Mouse (Mus musculus) midbrain, postnatal 0 days (tissue): ENCODE results near the gene Cldn19. TPM values are rescaled to one million over a fixed set of nuclear protein-coding genes. Genes with fewer than 3 reads are reported as not detected.

Experiments used
- ATAC-seq: fragments of 200-750 bp; cut with Nextera tagmentation; 2 replicates; pipeline ENCODE4 v1.8.0; 2017; ENCODE audit warnings: moderate number of reproducible peaks, mild to moderate bottlenecking, moderate TSS enrichment, moderate library complexity; ENCODE audit not compliant: low FRiP score
- DNase-seq: peaks from one replicate; pipeline ENCODE4 v3.0.0-alpha.2; 2015; ENCODE audit warnings: low spot score
- H3K27ac ChIP-seq: fragments of 300-500 bp; sonication (generic); 2 replicates; pipeline ENCODE4 v1.5.1; 2014; ENCODE audit warnings: low read depth, mild to moderate bottlenecking, low read length, mixed read lengths
- H3K27me3 ChIP-seq: fragments of 300-500 bp; sonication (generic); 2 replicates; pipeline ENCODE4 v1.6.1; 2014; ENCODE audit warnings: low read length, control low read depth, mixed read lengths; ENCODE audit not compliant: insufficient read depth
- H3K36me3 ChIP-seq: fragments of 300-500 bp; sonication (generic); 2 replicates; pipeline ENCODE4 v1.6.1; 2014; ENCODE audit warnings: low read length, control low read depth, mixed read lengths; ENCODE audit not compliant: insufficient read depth
- H3K4me1 ChIP-seq: fragments of 300-500 bp; sonication (generic); 2 replicates; pipeline ENCODE4 v1.6.1; 2014; ENCODE audit warnings: mild to moderate bottlenecking, control low read depth, antibody characterized with exemption, low read length, mixed read lengths; ENCODE audit not compliant: insufficient read depth
- H3K4me2 ChIP-seq: fragments of 300-500 bp; sonication (generic); 2 replicates; pipeline ENCODE4 v1.6.1; 2014; ENCODE audit warnings: low read depth, mild to moderate bottlenecking, low read length, mixed read lengths; ENCODE audit not compliant: poor library complexity, severe bottlenecking
- H3K4me3 ChIP-seq: fragments of 300-500 bp; sonication (generic); 2 replicates; pipeline ENCODE4 v1.5.1; 2014; ENCODE audit warnings: low read depth, mild to moderate bottlenecking, low read length, moderate library complexity
- H3K9ac ChIP-seq: fragments of 300-500 bp; sonication (generic); replicated peaks from 2 replicates; pipeline ENCODE4 v1.6.1; 2014; ENCODE audit warnings: mild to moderate bottlenecking, low read length, moderate library complexity, mixed read lengths; ENCODE audit not compliant: poor library complexity, severe bottlenecking
- H3K9me3 ChIP-seq: fragments of 300-500 bp; sonication (generic); 2 replicates; pipeline ENCODE4 v1.6.1; 2016; ENCODE audit warnings: low read length, control low read depth
- CTCF ChIP-seq: IDR thresholded peaks from 2 replicates; pipeline ENCODE4 v1.5.1; 2016; ENCODE audit warnings: antibody characterized with exemption, mild to moderate bottlenecking
- WGBS: fragments of 180-500 bp; shearing (Covaris S2); extraction: QIAGEN DNeasy Blood & Tissue Kit; methylation state at CpG from one replicate; pipeline ENCODE4 v1.1.7; 2014; 5-methylcytosine and 5-hydroxymethylcytosine counted together
- polyA plus RNA-seq: library from polyadenylated mRNA; unstranded; fragments of >200 nt; fragmentation: Nextera tagmentation; extraction: Ambion mirVana; gene quantifications from 2 replicates; pipeline ENCODE4 v1.2.1, GENCODE M21; 2015
- total RNA-seq: library from RNA; depleted of rRNA; stranded (reverse); fragments of >200 nt; gene quantifications from 2 replicates; pipeline ENCODE4 v1.2.3, GENCODE M21; 2014

Cldn19 gene
- total and polyA plus RNA-seq, 2 experiments from 2014 or later: 0.75 to 2.7 TPM

DNA sequence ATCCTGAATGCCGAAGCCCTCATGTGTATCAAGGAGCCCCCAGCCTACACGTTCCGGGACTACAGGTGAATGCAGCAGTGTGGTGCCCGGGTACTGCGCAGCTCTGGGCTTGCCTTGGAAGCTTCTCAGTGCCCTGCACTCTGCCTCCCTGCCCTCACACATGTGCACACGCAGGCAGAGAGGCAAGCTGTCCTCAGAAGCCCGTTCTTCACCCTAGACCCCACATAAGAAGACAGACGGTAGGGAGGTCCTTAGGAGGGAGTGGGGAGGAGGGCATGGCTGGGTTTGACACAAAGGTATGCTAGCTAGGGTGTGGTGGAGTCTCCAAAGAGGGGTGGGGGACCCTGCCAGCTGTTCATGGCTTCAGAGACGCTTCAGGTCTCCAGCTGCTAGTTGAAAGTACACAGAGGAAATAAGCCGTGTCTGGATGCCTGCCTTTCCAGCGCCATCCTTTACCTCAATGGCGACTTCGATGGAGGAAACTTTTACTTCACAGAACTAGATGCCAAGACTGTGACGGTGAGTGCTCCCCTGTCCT is 8.5 kb upstream of the Cldn19 start:
- Histone ChIP-seq H3K27ac (no peak overlapping the region), H3K9me3 (no peaks in the 10 kb centered on the region), H3K4me1 (no peaks in the 10 kb centered on the region), H3K9ac (no peak overlapping the region), H3K4me3 (no peak overlapping the region), H3K27me3 (no peaks in the 10 kb centered on the region), H3K36me3 (peaks cover 29% of the 10 kb centered on the region), H3K4me2 (no peak overlapping the region)
- no peak for DNase-seq
- ATAC-seq: no peak
- no peak for TF ChIP-seq CTCF
- 71% methylated on average over 14 of the region's 14 CpGs for WGBS

GRCm38 (mm10) chr4:119247462-119248235 is 7.6 kb upstream of the Cldn19 start:
- H3K9ac ChIP-seq: no peak overlapping the region
- H3K4me2 ChIP-seq: no peak overlapping the region
- H3K4me3 ChIP-seq: no peak overlapping the region
- ATAC-seq (peak; percentile 62), DNase-seq (peak; percentile 65)
- H3K9me3 ChIP-seq: no peaks in the 10 kb centered on the region
- TF ChIP-seq CTCF: peak; percentile 79
- WGBS: 21% methylated on average over 13 of the region's 13 CpGs
- H3K27me3 ChIP-seq: no peaks in the 10 kb centered on the region
- H3K4me1 ChIP-seq: no peaks in the 10 kb centered on the region
- peaks cover 20% of the 10 kb centered on the region for H3K36me3 ChIP-seq
- no peak overlapping the region for H3K27ac ChIP-seq

- Histone ChIP-seq H3K4me3 (no peak overlapping the region), H3K4me2 (no peak overlapping the region), H3K27me3 (no peaks in the 10 kb centered on the region), H3K36me3 (peaks cover 17% of the 10 kb centered on the region), H3K4me1 (no peaks in the 10 kb centered on the region), H3K9ac (no peak overlapping the region), H3K9me3 (no peaks in the 10 kb centered on the region), H3K27ac (no peak overlapping the region)
- no peak for ATAC-seq
- WGBS: 67% methylated on average over 11 of the region's 11 CpGs
- no peak for DNase-seq
- TF ChIP-seq CTCF: no peak
Measured at GRCm38 (mm10) chr4:119248407-119248965, 6.7 kb upstream of the Cldn19 start.

- no peaks in the 10 kb centered on the region for H3K9me3 ChIP-seq
- no peak overlapping the region for H3K27ac ChIP-seq
- no peak for TF ChIP-seq CTCF
- no peaks in the 10 kb centered on the region for H3K36me3 ChIP-seq
- ATAC-seq (no peak), DNase-seq (no peak)
- WGBS: 76% methylated on average over 7 of the region's 7 CpGs
- peaks cover 9% of the 10 kb centered on the region for H3K4me1 ChIP-seq
- no peak overlapping the region for H3K4me2 ChIP-seq
- H3K27me3 ChIP-seq: no peaks in the 10 kb centered on the region
- no peak overlapping the region for H3K9ac ChIP-seq
- no peak overlapping the region for H3K4me3 ChIP-seq
Measured at GRCm38 (mm10) chr4:119252025-119252808, 3.0 kb upstream of the Cldn19 start.

DNA sequence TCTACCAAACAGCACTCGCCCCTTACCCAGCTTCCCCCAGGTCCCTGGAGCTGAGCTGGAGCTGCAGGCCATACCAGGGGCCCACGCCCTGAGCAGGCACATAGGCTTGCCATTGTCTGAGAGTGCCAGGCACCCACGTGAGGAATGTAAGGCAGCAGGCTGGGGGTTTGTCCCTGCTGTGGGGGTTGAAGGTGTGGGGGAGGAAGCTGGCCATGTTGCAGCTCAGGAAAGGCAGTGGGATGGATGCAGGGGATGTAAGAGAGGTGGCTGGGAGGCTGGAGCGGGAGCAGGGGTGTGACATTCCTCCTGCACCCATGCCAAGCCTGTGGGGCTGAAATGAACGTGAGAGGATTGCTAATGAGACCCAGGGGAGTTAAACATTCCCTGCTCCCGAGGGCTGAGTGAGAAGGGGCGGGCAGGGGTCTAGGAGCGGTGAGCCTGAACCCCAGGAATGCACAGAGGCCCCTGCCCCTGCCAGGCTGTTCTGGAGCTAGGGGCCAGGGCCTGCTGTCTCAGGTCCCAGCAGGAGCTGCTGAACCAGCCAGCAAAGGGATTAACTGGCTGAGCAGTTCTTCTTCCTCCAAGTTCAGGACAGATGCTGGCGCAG is 1.1 kb upstream of the Cldn19 start:
- H3K4me1 ChIP-seq: peaks cover 9% of the 10 kb centered on the region
- DNase-seq (peak; percentile 57), ATAC-seq (peak; percentile 53)
- no peaks in the 10 kb centered on the region for H3K27me3 ChIP-seq
- WGBS: 25% methylated on average over 9 of the region's 9 CpGs
- no peak for TF ChIP-seq CTCF
- no peak overlapping the region for H3K4me2 ChIP-seq
- H3K36me3 ChIP-seq: no peaks in the 10 kb centered on the region
- no peaks in the 10 kb centered on the region for H3K9me3 ChIP-seq
- peak overlapping the region; percentile 62; the same call in 1 of the 2 replicates for H3K27ac ChIP-seq
- H3K4me3 ChIP-seq: no peak overlapping the region
- H3K9ac ChIP-seq: peak overlapping the region; percentile 33; the same call in 1 of the 2 replicates
